Mouse (Mus musculus) liver, embryonic 14.5 days (tissue): ENCODE data around the gene Kcnq1.

Experiments
- CTCF ChIP-seq: IDR thresholded peaks from 2 replicates; pipeline ENCODE4 v1.5.1; 2016; ENCODE audit warnings: antibody characterized with exemption, low read depth, control low read depth
- EP300 ChIP-seq: IDR thresholded peaks from 2 replicates; pipeline ENCODE4 v1.6.1; 2016; ENCODE audit warnings: antibody characterized with exemption, low read depth

DNA sequence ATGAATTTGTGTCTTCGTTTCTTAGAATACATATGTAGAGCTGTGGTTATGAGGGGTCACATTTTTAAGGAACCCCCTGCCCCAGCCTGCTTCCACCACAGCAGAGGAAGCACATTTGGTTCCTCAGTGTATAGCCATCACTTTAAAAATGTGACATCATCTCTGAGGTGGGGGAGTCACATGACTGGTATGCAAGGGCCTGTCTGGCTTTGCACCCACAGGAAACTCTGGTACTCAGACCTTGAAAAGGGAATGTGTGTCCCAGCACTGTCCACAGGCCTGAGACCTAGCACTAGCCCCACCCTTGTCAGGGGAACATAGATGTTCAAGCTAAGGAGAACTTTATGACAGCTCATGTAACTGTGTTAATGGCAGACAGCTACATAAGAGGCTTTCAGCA lies 243.7 kb downstream of the Kcnq1 start:
- no peak for TF ChIP-seq CTCF
- no peak for TF ChIP-seq EP300
